ENCODE assay signal across 1 mouse cellular context in genomic region chr16:17132089-17132905, GRCm38 (mm10).
TF ChIP-seq lines count a peak whose summit lies in the region.

Gene Sdf2l1 (minus strand): TSS chr16:17132383.

TF ChIP-seq in CH12.LX, 34 proteins besides CTCF, POLR2A, EP300 and RAD21 (continued from another document):
- peak; percentile 83; the same call in 1 of the 2 replicates for TF ChIP-seq TBP (conservative IDR thresholded peaks at IDR 0.05; ENCODE audit: low read depth, low read length)
- TF ChIP-seq CHD1 (IDR thresholded peaks at IDR 0.05; ENCODE audit: low read depth, low read length): peak; percentile 84; the same call in 1 of the 2 replicates
- TF ChIP-seq MAFK (IDR thresholded peaks at IDR 0.05; ENCODE audit: insufficient replicate concordance, low read length): no peak
- TF ChIP-seq MYC (IDR thresholded peaks at IDR 0.05; ENCODE audit: low read depth, low read length): peak; percentile 31; the same call in 1 of the 2 replicates
- TF ChIP-seq MEF2A (IDR thresholded peaks at IDR 0.05; ENCODE audit: borderline replicate concordance, low read depth, low read length): no peak; the same call in 1 of the 2 replicates
- TF ChIP-seq ZC3H11A (IDR thresholded peaks at IDR 0.05; ENCODE audit: low read depth, low read length): no peak
- peak; percentile 99 for TF ChIP-seq SIN3A (IDR thresholded peaks at IDR 0.05; ENCODE audit: low read length)
- TF ChIP-seq USF2 (conservative IDR thresholded peaks at IDR 0.05; ENCODE audit: low read depth, low read length): no peak
- TF ChIP-seq RCOR1 (conservative IDR thresholded peaks at IDR 0.05; ENCODE audit: low read depth, low read length): peak; percentile 71; the same call in 1 of the 2 replicates
- peak; percentile 65; the same call in 1 of the 2 replicates for TF ChIP-seq IRF4 (IDR thresholded peaks at IDR 0.05; ENCODE audit: low read depth, low read length)
- TF ChIP-seq JUN (IDR thresholded peaks at IDR 0.05; ENCODE audit: insufficient read depth, low read depth, low read length): no peak
- TF ChIP-seq USF1 (IDR thresholded peaks at IDR 0.05; ENCODE audit: low read depth, low read length): no peak
- TF ChIP-seq PAX5 (IDR thresholded peaks at IDR 0.05; ENCODE audit: low read length): no peak
- peak; percentile 76; the same call in 1 of the 2 replicates for TF ChIP-seq MXI1 (IDR thresholded peaks at IDR 0.05; ENCODE audit: low read depth, low read length)
- TF ChIP-seq ZKSCAN1 (IDR thresholded peaks at IDR 0.05; ENCODE audit: borderline replicate concordance, low read depth, low read length): no peak
- TF ChIP-seq ETS1 (conservative IDR thresholded peaks at IDR 0.05; ENCODE audit: low read depth, low read length): 0 out of 2 replicates have a peak, but pooled peaks have one; percentile 23
- peak; percentile 96 for TF ChIP-seq ZMIZ1 (IDR thresholded peaks at IDR 0.05; ENCODE audit: low read depth, low read length)
- peak; percentile 38; the same call in 1 of the 2 replicates for TF ChIP-seq UBTF (IDR thresholded peaks at IDR 0.05; ENCODE audit: low read depth, low read length)
- peak; percentile 27; the same call in 1 of the 2 replicates for TF ChIP-seq BHLHE40 (IDR thresholded peaks at IDR 0.05; ENCODE audit: low read depth, low read length)
- peak; percentile 86 for TF ChIP-seq TCF12 (IDR thresholded peaks at IDR 0.05; ENCODE audit: low read depth, low read length)
- no peak for TF ChIP-seq GABPA (IDR thresholded peaks at IDR 0.05; ENCODE audit: insufficient replicate concordance, low read depth, low read length)
- TF ChIP-seq ZNF384 (IDR thresholded peaks at IDR 0.05; ENCODE audit: low read depth, low read length): 0 out of 2 replicates have a peak, but pooled peaks have one; percentile 22
- TF ChIP-seq MAX (IDR thresholded peaks at IDR 0.05; ENCODE audit: low read length): peak; percentile 85
